Mouse (Mus musculus) cerebellum, postnatal 36 days (tissue): ENCODE measurements at regions not wholly inside any gene's neighbourhood (a gene's known extent, or its start where the extent isn't known, plus 50 kb on each side); places are given as distances from the start of the nearest gene placed in this dataset.

Experiments used
- DNase-seq, 2 experiments: peaks; one replicate each; pipeline ENCODE4 v3.0.0; 2021 to 2022; ENCODE audit warnings: mixed read lengths in 2 of 2

- DNase-seq: no peak
These were observed 257.5 kb downstream of the Nr2f2 start for GRCm38 (mm10) chr7:70109013-70109412.

- DNase-seq: no peak
These were observed 261.5 kb downstream of the Nr2f2 start for GRCm38 (mm10) chr7:70105024-70105423.

DNA sequence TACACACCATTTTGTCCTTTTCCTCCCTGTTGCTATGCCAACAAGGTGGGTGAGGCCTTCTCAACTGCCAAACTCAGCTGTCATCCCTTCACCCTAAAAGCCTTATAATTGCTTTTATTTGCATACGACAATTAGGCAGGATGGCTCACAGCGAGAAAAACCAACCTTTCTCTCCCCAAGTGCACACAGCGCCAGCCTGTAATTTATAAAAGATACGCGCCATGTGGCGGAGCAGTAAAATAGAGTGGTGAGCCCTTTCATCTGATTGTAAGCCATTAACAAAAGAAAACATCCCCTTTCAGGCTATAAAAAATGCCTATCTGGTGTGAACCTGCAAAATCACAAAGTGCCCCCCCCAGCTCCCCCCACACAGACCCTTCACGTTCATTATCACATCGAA lies 262.0 kb downstream of the Nr2f2 start:
- DNase-seq: no peak

DNA sequence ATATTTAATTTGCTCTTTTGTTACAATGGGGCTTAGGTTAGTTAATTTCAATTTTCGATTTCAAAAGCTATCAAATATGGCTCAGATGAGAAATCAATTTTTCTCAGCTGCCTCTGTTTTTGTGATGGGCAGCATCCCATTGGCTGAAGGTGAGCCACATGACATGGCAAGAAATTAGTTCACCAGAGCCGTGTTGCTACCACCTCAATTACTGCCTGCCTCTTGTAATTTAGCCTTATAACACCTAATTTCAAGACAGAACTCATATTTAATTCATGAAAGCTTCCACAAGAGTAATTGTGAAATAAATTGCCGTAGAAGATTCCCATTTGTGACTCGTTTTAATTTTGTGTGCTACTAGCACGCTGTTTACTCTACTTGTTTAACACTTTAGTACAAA lies 262.9 kb downstream of the Nr2f2 start:
- DNase-seq: no peak

DNA sequence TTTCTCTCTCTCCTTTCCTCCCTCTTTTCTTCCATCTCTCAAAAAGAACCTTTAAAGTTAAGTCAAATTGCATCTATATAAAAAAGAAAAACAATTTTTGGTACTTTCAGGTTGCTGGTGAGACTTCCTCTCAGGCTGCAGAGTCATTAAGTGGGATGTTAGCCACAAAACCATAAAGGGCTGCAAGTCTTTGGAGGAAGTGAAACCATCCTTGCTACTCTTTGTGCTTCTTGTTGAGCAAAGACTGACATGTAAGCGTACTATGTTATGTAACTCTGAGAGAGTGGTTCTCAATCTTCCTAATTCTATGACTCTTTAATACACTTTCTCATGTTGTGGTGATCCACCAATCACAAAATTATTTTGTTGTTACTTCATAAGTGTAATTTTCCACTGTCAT lies 267.5 kb downstream of the Nr2f2 start:
- DNase-seq: no peak

- DNase-seq: no peak
These were observed 272.4 kb downstream of the Nr2f2 start for GRCm38 (mm10) chr7:70093916-70094784.

GRCm38 (mm10) chr7:70092089-70092488 lies 274.4 kb downstream of the Nr2f2 start:
- DNase-seq: no peak

GRCm38 (mm10) chr7:70089121-70089520 lies 277.4 kb downstream of the Nr2f2 start:
- DNase-seq: no peak

DNA sequence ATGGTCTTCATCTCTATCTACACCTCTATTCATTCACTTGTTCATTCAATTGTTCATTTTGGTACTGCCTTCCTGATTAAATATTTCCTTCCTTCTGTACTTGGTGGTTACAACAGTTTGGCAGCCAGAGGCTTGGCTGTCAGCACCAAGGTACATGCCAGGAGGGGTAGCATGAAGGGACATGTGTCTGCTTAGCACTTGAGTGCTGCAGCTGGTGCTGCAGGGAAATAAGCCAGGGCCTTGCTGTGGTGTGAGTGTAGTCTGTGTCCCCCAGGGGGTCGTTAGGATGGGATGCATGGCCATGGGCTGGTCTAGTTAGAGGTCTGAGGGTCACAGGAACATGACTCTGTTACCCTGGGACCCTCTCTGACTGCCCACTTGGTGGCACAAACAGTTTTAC lies 296.9 kb downstream of the Nr2f2 start:
- no peak for DNase-seq

- no peak for DNase-seq
These were observed 298.5 kb downstream of the Nr2f2 start for GRCm38 (mm10) chr7:70067828-70068719.

DNA sequence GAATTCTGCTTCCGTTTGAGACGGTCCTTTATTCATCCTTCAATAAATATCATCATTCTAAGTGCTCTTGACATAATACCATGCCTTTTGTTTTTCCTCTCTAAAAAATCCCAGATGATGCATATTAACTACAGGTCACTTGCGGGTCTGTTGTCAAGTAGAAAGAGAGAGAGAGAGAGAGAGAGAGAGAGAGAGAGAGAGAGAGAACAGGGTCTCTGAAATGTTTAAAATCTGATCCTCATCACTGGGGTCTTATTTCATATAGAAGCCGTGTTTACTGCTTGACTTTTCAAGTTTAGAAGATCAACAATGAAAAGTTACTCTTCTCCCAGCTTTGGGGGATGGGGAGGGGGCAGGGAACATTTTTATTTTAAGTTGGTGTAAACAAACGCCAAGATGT lies 299.5 kb downstream of the Nr2f2 start:
- no peak for DNase-seq

DNA sequence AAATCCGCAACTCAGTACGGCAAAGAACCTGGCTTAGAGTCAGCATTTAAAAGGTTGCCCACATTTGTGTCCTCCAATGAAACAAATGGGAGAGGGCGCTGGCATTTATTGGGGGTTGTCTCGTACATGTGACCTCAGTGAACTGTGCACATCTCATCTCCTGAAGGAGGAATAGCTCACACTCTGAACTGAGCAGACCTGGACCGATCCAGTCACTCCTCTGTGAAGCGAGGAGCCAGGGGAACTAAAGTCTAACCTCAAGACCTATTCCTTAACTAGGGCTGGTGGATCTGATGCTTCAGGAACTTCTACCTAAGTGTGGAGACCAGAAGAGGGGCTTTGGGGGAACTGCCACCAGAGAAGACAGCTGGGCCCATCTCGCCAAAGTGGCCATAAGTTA lies 300.1 kb downstream of the Nr2f2 start:
- no peak for DNase-seq

GRCm38 (mm10) chr7:70065471-70066130 lies 300.9 kb downstream of the Nr2f2 start:
- no peak for DNase-seq

- no peak for DNase-seq
These were observed 319.2 kb downstream of the Nr2f2 start for GRCm38 (mm10) chr7:70047415-70047753.

DNA sequence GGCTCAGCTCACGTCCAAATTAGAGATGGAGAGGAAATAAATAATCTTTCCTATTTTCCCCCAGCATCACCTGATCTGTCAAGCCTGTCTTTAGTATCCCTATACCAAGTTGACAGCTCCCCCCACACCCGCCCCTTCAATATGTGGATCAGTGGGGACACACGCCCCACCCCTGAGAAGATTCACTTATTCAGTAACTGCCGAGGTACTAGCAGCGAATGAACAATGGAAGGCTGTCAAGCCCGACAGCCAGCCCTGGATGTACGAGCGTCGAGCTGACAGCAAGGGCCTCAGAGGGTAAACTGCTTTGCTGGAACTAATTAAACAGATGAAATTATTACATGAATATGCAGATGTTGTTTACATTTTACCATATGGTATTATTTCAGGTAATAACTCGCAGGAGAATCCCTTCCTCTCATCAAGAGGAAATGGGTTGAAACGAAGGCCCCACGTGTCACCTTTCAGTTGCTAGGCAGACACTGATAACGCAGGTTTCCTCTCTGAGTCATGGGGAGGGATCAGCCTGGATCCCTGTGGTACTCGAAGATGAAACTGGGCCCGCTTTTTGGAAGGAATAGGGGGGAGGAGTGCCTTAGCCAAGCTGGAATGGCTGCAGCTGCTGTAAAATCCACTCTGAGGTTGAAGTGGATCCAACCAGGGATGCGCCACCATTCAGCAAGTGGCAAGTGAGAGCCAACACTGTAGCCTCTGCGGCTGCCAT lies 319.7 kb downstream of the Nr2f2 start:
- DNase-seq: no peak

GRCm38 (mm10) chr7:70037011-70037410 lies 329.5 kb downstream of the Nr2f2 start:
- no peak for DNase-seq

- DNase-seq: no peak
These were observed 333.7 kb downstream of the Nr2f2 start for GRCm38 (mm10) chr7:70032857-70033256.

DNA sequence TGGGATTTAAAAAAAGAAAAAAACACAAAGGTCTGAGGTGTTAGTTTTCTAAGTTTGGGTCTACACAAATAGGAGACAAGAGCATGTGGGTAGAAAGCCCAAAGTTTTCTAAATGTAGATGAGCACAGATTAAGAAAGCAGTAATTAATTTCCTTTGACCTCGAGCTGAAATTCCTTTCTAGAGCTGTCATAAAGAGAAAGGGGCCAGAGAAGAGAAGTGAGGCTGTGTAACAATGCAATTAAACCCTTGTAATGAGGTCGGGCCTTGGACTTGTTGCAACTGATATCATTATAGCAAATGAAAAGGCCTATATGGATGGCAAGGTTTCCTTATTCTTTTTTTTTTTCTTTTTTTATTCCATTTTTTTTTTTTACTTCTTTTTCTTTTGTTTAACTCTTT lies 337.2 kb downstream of the Nr2f2 start:
- DNase-seq: no peak

DNA sequence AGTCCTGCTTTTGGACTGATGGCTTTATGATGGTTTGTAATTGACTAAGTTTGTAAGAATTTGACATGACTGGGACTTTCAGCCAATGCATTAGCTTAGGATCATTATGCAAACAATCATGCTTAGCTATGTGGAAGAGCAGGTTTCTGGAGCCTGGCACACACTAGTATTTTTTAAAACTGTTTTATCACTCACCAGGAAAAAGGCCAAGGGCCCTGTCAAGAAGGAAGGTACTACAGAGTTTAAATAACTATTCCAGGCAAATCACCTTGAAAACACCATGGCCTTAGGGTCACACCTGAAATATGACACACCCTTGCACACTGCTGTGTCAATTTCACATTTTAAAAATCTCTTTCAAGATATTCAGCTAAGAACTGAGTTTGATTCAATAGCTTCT lies 341.0 kb downstream of the Nr2f2 start:
- DNase-seq: no peak

GRCm38 (mm10) chr7:70016611-70017010 lies 349.9 kb downstream of the Nr2f2 start:
- no peak for DNase-seq

GRCm38 (mm10) chr7:70003200-70003986 lies 363.1 kb downstream of the Nr2f2 start:
- DNase-seq: no peak

DNA sequence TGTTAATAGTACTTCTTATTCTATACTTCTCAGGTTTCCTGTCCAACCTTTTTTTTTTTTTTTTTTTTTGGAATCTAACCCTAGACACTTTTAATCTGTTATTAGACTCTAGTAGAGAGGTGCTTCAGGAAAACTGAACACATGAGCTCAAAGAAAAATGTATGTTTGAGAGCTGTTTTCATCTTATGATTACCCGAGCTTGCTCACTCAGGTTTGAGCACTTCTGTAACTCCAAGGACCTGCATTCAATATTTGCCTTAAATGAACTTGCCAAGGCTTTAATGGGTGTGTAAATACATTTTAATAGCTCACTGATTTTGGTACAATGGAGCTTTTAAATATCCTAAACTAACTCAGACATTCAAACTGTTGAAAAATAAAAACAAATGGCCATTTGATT lies 367.8 kb downstream of the Nr2f2 start:
- DNase-seq: no peak
